Mouse (Mus musculus) cerebellum, adult 9-10 months (tissue): ENCODE data around the gene Itgb4.
"Not testable (repeated sequence)": the region's sequence is repeated elsewhere in the genome, so short reads cannot be mapped to it uniquely, and the experiment has no call there.

Experiments
- DNase-seq: peaks from one replicate; pipeline ENCODE4 v3.0.0; 2022

Itgb4 gene

GRCm38 (mm10) chr11:116010948-116011347 is 36.4 kb downstream of the Itgb4 start:
- peak; percentile 50 for DNase-seq

GRCm38 (mm10) chr11:116011529-116012261 is 37.2 kb downstream of the Itgb4 start:
- no peak for DNase-seq

DNA sequence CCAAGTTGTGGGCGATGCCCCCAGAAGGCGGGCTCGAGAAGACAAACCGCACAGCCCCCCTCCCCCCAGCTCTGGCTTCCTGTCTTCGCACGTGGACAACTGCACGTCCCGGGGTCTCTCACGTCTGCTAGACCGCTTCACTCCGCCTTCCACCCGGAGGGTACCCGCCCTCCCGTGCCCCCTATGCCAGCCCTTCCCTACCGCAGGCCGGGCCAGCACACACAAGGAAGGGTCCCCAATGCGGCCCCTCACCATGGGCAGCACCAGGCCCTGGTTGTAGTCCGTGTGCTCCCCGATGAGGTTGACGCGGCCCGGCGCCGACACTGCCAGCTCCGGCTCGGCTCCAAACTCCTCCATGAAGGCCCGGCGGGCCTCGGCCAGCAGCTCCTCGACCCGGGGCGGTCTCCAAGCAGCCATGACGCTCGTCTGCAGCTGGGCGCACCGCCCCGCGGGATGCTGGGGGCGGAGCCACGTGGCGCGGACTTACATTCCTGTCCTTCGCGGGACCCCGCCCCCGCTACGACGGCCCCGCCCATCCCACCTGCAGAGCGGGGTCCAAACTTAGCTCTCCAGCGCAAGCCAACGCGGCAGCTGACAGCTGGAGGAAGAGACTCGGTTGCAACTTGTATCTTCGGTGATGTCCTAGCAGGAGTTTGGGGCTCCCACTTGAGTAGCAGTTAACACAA is 37.9 kb downstream of the Itgb4 start, which contains the start of gene Galk1:
Galk1 (minus strand) TSS at position 458 of the 686 bp plus-strand sequence.
- DNase-seq = peak; percentile 78

- DNase-seq = no peak
These were observed 40.3 kb downstream of the Itgb4 start for GRCm38 (mm10) chr11:116014821-116015220.

DNA sequence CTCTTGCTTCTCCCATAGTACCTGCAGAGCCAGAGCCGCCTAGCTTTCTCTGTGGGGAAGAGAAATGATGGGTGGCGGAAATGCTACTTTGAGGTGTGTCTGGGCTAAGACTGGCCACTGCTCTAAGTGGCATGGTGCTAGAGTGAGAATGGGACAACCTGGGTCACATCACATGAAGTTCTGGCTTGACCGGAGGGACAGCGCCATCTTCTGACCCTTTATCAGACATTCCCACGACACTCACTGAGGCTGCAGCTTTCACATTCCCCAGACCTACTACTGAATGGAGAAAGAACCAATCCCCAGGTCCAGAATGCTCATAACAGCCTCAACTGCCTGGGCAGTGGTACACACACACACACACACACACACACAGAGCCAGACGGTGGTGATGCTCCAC is 43.6 kb downstream of the Itgb4 start:
- DNase-seq = peak; percentile 79

- DNase-seq = not testable (repeated sequence)
These were observed 44.4 kb downstream of the Itgb4 start for GRCm38 (mm10) chr11:116018867-116019266.

DNA sequence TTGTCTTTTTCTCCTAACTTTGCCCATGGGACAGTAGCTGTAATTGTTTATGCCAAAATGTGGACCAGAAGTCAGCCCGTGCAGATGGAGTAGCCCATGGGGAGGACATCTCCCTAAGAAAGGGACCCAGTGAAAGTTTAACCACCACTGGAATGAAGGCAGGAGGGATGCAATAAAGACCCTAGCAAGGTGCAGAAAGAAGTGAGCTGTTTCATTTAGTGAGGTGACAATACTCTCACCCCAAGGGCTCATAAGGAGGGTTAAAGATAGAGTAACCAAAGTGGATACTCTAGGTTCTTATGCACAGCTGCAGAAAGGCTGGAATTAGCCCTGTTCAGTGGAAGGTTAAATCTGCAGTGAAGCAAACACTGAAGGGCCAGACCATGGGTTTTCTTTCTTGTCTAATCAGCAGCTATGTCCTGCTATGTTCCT is 44.9 kb downstream of the Itgb4 start:
- no peak for DNase-seq

- DNase-seq = peak; percentile 48
These were observed 45.5 kb downstream of the Itgb4 start for GRCm38 (mm10) chr11:116019976-116020411.

DNA sequence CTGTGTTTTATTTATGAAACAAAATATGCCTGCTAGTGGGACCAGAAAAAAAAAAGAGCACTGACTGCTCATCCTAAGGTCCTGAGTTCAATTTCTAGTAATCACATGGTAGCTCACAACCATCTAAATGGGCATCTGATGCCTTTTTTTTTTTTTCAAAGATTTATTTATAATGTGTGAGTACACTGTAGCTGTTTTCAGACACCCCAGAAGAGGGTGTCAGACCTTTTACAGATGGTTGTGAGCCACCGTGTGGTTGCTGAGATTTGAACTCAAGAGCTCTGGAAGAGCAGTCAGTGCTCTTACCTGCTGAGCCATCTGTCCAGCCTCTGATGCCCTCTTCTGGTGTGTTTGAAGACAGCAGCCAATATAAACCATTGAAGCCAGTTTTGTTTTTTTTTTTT is 46.0 kb downstream of the Itgb4 start:
- no peak for DNase-seq

DNA sequence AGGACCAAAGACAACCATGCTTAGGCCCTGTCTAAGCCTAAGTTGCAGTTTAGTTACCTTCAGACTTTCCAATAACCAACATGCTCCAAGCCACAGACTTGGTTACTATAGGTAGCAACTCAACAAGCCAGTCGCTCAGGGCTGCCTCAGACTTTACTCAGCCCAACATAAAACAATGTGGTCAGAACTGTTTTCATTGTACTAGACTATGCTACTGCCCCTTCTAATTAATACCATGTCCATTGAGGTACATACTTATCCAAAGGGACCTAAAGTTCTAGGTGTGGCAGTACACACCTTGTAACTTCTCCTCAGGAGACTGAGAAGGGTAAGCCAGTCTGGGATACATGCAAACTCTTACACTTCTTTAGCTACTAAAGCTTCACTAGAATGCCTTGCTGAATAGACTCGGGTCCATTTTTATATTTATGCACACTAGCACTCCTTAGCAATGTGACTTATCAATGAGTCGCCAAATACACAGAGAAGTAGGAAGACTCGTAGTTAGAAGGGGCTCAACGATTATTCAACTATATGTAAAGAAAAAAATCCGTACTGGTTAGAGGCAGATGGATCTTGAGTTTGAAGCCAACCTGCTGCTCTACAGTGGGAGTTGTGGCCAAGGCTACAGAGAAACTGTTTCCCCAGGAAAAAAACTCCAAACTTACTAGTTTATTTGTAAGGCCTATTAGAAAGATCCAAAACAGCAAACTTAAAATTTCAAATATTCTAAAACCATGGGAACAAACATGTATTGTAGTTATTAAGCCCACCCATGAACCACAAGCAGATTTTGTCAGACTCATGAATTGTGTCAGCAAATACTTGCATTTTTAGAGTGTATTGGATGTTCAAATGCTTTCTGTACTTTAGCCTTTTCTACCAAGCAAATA is 47.1 kb downstream of the Itgb4 start:
- peak; percentile 43 for DNase-seq

DNA sequence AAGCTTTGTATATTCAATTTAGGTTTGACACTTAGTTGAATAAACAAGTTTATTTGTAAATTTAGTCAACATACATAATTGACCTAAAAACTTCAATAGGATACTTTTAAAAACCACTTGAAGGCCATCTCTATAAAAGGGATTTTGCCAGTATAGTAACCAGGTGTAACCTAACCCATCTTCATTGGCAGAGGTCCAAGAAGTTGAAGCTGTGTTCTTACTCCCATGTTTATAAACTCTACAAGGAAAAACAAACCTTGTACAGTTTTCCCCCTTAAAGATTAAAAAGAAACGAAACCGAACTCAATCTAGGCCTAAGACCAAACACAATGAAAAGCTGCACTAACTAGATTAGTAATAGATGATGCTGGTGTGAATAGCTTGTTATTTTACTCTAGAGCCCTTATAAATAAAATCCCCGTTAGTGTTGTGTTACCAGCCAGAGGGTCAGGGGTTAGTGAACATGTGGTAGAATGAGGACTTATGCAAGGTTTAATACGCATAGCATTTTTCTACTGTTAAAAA is 47.8 kb downstream of the Itgb4 start:
- DNase-seq = peak; percentile 68

- peak; percentile 72 for DNase-seq
These were observed 48.7 kb downstream of the Itgb4 start for GRCm38 (mm10) chr11:116023074-116023770.

DNA sequence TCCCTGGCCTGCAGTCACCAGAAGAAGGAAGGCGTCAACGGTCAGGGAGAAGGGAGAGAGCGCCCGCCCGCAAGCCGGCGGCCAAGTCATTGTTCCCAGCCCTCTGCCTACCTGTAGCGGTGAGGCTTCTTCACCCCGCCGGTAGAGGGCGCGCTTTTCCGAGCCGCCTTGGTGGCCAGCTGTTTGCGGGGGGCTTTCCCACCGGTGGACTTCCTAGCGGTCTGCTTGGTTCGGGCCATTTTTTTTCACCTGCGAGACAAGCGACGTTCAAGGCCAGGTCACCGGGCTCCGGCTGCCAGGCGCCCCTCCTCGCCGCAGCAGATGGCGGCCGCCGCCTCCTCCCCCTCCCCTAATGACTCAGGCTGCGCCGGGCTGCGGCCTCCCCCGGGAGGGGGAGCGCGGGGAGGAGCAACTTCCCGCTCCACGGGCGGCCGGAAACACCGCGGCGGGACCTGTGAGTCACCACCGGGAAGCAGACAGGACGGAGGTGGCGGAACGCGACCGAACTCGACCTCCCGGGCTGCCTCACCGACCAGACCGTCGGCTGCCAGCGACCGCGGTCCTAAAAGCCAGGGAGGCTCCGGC is 49.4 kb downstream of the Itgb4 start:
- peak; percentile 87 for DNase-seq

DNA sequence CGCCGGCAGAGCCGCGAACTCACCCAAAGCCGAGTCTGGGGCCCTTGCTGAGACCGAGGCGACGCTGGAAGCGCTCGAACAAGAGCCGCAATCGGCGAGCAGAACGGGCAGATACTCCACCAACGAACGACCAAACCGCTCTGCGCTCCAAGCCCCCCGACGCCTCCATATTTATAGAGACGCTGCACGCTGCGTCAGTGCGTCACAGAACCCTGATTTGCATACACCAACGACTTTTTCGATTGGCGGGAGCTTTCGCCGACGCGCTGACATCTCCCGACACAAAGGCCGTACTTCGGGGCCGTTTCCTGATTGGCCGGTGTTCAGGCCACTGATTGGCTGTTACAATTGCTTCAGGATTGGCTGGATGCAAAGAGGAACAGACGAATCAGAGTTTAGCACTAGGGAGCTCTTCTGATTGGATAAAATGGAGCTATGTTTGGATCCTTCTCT is 49.9 kb downstream of the Itgb4 start:
- peak; percentile 99 for DNase-seq

DNA sequence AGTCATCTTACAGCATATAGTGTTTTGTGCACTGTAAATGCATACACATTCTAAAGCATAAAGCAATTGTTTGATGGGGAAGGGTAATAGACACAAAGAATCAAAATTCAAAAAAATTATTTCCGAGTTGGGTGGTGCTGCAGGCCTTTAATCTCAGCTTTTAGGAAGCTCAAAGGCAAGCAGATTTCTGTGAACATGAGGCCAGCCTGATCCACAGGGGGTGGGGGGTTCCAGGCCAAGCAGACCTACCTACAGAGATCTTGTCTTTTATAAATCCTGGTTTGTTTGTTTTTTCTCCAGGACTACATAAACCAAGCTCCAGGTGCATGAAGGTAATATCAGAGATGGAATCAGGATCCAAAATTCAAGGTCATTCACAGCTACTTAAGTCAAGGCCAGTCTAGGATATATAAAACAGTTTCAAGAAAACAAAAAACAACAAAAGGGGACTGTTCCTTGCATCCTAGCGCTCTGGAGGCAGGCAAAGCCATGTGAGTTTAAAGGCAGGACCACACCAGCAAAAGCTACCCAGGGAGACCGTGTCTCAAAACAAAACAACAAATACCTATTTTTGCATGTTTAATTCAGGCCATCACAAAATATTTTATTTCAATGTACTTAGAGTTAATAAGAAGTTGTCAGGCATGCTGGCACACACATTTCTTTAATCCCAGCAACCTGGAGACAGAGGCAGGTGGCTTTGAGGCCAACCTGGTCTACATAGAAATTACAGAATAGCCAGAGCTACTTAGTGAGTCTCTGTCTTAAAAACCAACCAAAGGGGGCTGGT is 50.7 kb downstream of the Itgb4 start:
- DNase-seq = peak; percentile 70

DNA sequence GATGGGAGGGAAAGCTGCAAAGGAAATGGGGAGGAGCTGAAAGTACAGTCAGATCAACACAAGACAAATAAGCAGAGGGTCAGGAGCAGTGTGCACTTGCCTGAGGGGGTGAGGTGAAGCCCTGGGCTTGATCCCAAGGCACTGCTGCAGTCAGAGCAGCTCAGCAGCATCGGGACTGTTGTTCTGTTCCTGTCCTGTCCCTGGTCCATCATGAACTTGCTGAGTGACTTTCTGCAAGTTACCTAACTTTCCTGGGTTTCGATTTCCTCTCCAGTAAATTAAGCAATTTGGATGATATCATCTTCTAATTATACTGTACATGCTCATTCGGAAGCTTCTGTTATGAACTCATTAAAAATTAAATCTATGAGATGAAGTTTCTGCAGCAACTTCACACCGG is 53.2 kb downstream of the Itgb4 start, which contains the start of gene H3f3b:
H3f3b (minus strand) TSS at position 207 of the 400 bp plus-strand sequence.
- DNase-seq = peak; percentile 51

DNA sequence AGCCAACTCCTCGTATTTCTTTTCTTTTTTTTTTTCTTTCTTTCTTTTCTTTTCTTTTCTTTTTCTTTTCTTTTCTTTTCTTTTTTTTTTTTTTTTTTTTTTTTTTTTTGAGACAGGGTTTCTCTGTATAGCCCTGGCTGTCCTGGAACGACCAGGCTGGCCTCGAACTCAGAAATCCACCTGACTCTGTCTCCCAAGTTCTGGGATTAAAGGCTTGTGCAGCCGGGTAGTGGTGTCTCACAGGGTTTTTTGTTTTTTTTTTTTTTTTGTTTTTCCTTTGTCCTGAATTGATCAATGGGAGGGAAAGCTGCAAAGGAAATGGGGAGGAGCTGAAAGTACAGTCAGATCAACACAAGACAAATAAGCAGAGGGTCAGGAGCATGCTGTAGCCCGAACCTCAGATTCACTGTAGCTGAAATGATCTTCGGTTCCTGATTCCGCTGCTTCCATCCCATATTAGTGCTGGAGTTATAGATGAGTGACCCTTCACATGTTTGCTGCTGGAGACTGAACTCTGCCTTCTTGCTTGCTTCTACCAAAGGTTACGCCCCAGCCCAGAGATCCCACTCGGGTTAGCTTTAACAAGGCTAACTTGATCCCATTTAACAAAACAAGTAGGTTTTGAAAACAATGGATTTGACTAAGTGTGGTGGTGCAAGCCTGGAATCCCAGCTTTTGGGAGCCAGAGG is 53.8 kb downstream of the Itgb4 start:
- peak; percentile 52 for DNase-seq

DNA sequence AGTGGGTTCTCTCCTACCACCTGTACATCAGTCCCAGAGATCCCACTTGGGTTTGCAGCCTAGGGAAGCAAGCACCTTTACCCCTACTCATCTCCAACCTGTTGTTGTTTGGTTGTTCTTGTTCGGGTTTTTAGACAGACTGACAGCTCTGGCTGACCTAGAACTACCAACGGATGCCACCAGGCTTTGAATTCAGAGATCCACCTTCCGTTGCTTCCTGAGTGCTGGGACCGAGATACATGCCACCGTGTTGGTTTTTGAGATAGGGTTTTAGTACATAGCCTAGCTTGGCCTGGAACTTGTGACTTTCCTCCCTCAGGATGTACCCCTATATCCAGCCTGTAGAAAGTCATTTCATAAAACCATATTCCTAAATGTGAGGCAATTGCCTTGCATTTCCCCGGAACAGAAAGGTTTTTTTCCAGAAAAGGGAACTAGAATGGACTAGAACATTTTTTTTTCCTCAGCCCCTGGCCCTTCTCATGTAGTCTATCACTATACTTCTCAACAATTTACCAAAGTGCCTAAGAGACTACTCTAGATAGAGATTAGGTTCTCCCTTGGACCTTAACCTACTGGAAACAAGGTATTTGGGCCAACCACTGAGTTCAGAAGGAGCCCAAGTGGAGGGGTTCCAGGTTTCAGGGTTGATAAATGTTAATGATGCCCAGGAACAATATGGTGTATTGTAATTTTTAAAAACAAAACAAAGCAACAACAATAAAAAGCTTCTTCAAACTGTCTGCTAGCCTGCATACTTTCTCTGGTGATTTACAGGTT is 54.8 kb downstream of the Itgb4 start:
- peak; percentile 74 for DNase-seq
